In genomic region chr16:51577915-51578593, GRCm38 (mm10) we compare ENCODE assay signal across 30 mouse cellular contexts.
DNase-seq lines count a peak whose midpoint lies in the region; ATAC-seq and TF ChIP-seq lines count a peak whose summit lies in the region.
"Had no signal": no experiment of that assay in that cellular context is flagged by ENCODE, and none has a peak within 500 bp of the region (broad histone marks: within the 10 kb centered on the region; RNA-seq: fewer than 3 reads in every experiment).

No protein-coding gene starts in this region.

- H3K4me1 ChIP-seq in embryonic facial prominence, embryonic 14.5 days (ENCODE audit: control insufficient read depth, insufficient read depth, low read length), result no peaks in the 10 kb centered on the region
- H3K4me1 ChIP-seq in embryonic facial prominence, embryonic 10.5 days, result no peaks in the 10 kb centered on the region
- no peaks in the 10 kb centered on the region for H3K4me1 ChIP-seq in hindbrain, embryonic 12.5 days
- no peaks in the 10 kb centered on the region for H3K4me1 ChIP-seq in hindbrain, postnatal 0 days (ENCODE audit: insufficient read depth, low read length)
- H3K4me1 ChIP-seq in midbrain, embryonic 13.5 days (replicated peaks), result no peaks in the 10 kb centered on the region
- H3K4me1 ChIP-seq in midbrain, embryonic 15.5 days, result no peaks in the 10 kb centered on the region
- H3K4me1 ChIP-seq: embryonic facial prominence, embryonic 13.5 days; forebrain, embryonic 10.5 days; forebrain, embryonic 15.5 days; heart, embryonic 12.5 days; heart, embryonic 15.5 days; hindbrain, embryonic 13.5 days had no signal

- no peaks in the 10 kb centered on the region for H3K36me3 ChIP-seq in embryonic facial prominence, embryonic 14.5 days (ENCODE audit: control insufficient read depth, insufficient read depth, low read length)
- H3K36me3 ChIP-seq in embryonic facial prominence, embryonic 10.5 days (replicated peaks), result no peaks in the 10 kb centered on the region
- H3K36me3 ChIP-seq in hindbrain, embryonic 12.5 days, result no peaks in the 10 kb centered on the region
- H3K36me3 ChIP-seq in hindbrain, postnatal 0 days (ENCODE audit: insufficient read depth, low read length), result no peaks in the 10 kb centered on the region
- H3K36me3 ChIP-seq in midbrain, embryonic 13.5 days, result no peaks in the 10 kb centered on the region
- no peaks in the 10 kb centered on the region for H3K36me3 ChIP-seq in midbrain, embryonic 15.5 days (replicated peaks)
- H3K36me3 ChIP-seq: embryonic facial prominence, embryonic 13.5 days; forebrain, embryonic 10.5 days; forebrain, embryonic 15.5 days; G1E; heart, embryonic 12.5 days; heart, embryonic 15.5 days; hindbrain, embryonic 13.5 days had no signal

- 34% methylated on average over 2 of the region's 2 CpGs for WGBS in embryonic facial prominence, embryonic 14.5 days
- WGBS in embryonic facial prominence, embryonic 10.5 days, result 54% methylated on average over 2 of the region's 2 CpGs
- WGBS in hindbrain, embryonic 12.5 days, result 43% methylated on average over 2 of the region's 2 CpGs
- WGBS in hindbrain, postnatal 0 days, result 24% methylated on average over 2 of the region's 2 CpGs
- 45% methylated on average over 2 of the region's 2 CpGs for WGBS in midbrain, embryonic 13.5 days
- WGBS in midbrain, embryonic 15.5 days, result 40% methylated on average over 2 of the region's 2 CpGs

- no peak overlapping the region for H3K4me2 ChIP-seq in embryonic facial prominence, embryonic 14.5 days (ENCODE audit: low read depth, low read length)
- H3K4me2 ChIP-seq in hindbrain, embryonic 12.5 days (replicated peaks), result no peak overlapping the region
- H3K4me2 ChIP-seq in hindbrain, postnatal 0 days (ENCODE audit: low read depth, low read length), result no peak overlapping the region
- no peak overlapping the region for H3K4me2 ChIP-seq in midbrain, embryonic 13.5 days (replicated peaks)
- no peak overlapping the region for H3K4me2 ChIP-seq in midbrain, embryonic 15.5 days
- H3K4me2 ChIP-seq: embryonic facial prominence, embryonic 13.5 days; forebrain, embryonic 15.5 days; heart, embryonic 12.5 days; heart, embryonic 15.5 days; hindbrain, embryonic 13.5 days had no signal

- H3K27ac ChIP-seq in embryonic facial prominence, embryonic 14.5 days (replicated peaks; ENCODE audit: low read depth, low read length), result no peak overlapping the region
- no peak overlapping the region for H3K27ac ChIP-seq in embryonic facial prominence, embryonic 10.5 days (replicated peaks)
- H3K27ac ChIP-seq in hindbrain, embryonic 12.5 days, result no peak overlapping the region
- no peak overlapping the region for H3K27ac ChIP-seq in hindbrain, postnatal 0 days
- H3K27ac ChIP-seq in midbrain, embryonic 13.5 days, result no peak overlapping the region
- H3K27ac ChIP-seq in midbrain, embryonic 15.5 days, result no peak overlapping the region
- H3K27ac ChIP-seq: embryonic facial prominence, embryonic 13.5 days; forebrain, embryonic 10.5 days; forebrain, embryonic 15.5 days; heart, embryonic 15.5 days; hindbrain, embryonic 13.5 days had no signal

- TF ChIP-seq CTCF in hindbrain, postnatal 0 days (IDR thresholded peaks at IDR 0.05; ENCODE audit: low read depth), result no peak

- ATAC-seq in embryonic facial prominence, embryonic 14.5 days (ENCODE audit: low read depth), result peak; percentile 41; the same call in 1 of the 2 replicates
- ATAC-seq in hindbrain, embryonic 12.5 days (ENCODE audit: low FRiP score), result peak; percentile 81
- ATAC-seq in hindbrain, postnatal 0 days, result no peak
- peak; percentile 68; the same call in 1 of the 2 replicates for ATAC-seq in midbrain, embryonic 13.5 days
- ATAC-seq in midbrain, embryonic 15.5 days (replicated peaks), result no peak
- ATAC-seq: forebrain, embryonic 15.5 days; hindbrain, embryonic 16.5 days; inflammation-experienced regulatory T-cells, adult 6 months; intestine, embryonic 16.5 days; Patski had no signal

- no peak overlapping the region for H3K9ac ChIP-seq in embryonic facial prominence, embryonic 14.5 days (ENCODE audit: low read depth, low read length)
- H3K9ac ChIP-seq in hindbrain, embryonic 12.5 days, result no peak overlapping the region
- no peak overlapping the region for H3K9ac ChIP-seq in hindbrain, postnatal 0 days (replicated peaks; ENCODE audit: low read length)
- no peak overlapping the region for H3K9ac ChIP-seq in midbrain, embryonic 13.5 days (replicated peaks)
- H3K9ac ChIP-seq in midbrain, embryonic 15.5 days, result no peak overlapping the region
- H3K9ac ChIP-seq: embryonic facial prominence, embryonic 13.5 days; forebrain, embryonic 15.5 days; heart, embryonic 12.5 days; heart, embryonic 15.5 days; hindbrain, embryonic 13.5 days had no signal

- peak; percentile 8 for DNase-seq in embryonic facial prominence, embryonic 14.5 days (ENCODE audit: low spot score)
- DNase-seq in embryonic facial prominence, embryonic 10.5 days (ENCODE audit: low spot score), result no peak
- no peak for DNase-seq in hindbrain, postnatal 0 days (ENCODE audit: low spot score)
- DNase-seq in cerebellum, postnatal 10 days, result no peak
- DNase-seq: adrenal gland, postnatal 10 days; adrenal gland, postnatal 36 days; B cell, adult 2 months; cerebellum, adult 11 months; cerebellum, adult 2 months; cerebellum, adult 9-11 months; cerebellum, postnatal 36 days; gastrocnemius, postnatal 25 days; heart, adult 18-20 months; heart, postnatal 10 days; heart, postnatal 36 days had no signal

- H3K9me3 ChIP-seq in embryonic facial prominence, embryonic 14.5 days (ENCODE audit: control insufficient read depth, low read length), result no peaks in the 10 kb centered on the region
- H3K9me3 ChIP-seq in embryonic facial prominence, embryonic 10.5 days, result no peaks in the 10 kb centered on the region
- H3K9me3 ChIP-seq in hindbrain, embryonic 12.5 days (replicated peaks), result no peaks in the 10 kb centered on the region
- H3K9me3 ChIP-seq in hindbrain, postnatal 0 days (ENCODE audit: low read length), result no peaks in the 10 kb centered on the region
- H3K9me3 ChIP-seq in midbrain, embryonic 13.5 days, result no peaks in the 10 kb centered on the region
- no peaks in the 10 kb centered on the region for H3K9me3 ChIP-seq in midbrain, embryonic 15.5 days
- H3K9me3 ChIP-seq: embryonic facial prominence, embryonic 13.5 days; forebrain, embryonic 10.5 days; forebrain, embryonic 15.5 days; heart, embryonic 12.5 days; heart, embryonic 15.5 days; hindbrain, embryonic 13.5 days had no signal

- no peak overlapping the region for H3K4me3 ChIP-seq in embryonic facial prominence, embryonic 14.5 days (ENCODE audit: low read depth, low read length)
- no peak overlapping the region for H3K4me3 ChIP-seq in embryonic facial prominence, embryonic 10.5 days
- H3K4me3 ChIP-seq in hindbrain, embryonic 12.5 days, result no peak overlapping the region
- no peak overlapping the region for H3K4me3 ChIP-seq in hindbrain, postnatal 0 days (ENCODE audit: low read length)
- H3K4me3 ChIP-seq in midbrain, embryonic 13.5 days (replicated peaks), result no peak overlapping the region
- H3K4me3 ChIP-seq in midbrain, embryonic 15.5 days, result no peak overlapping the region
- H3K4me3 ChIP-seq: embryonic facial prominence, embryonic 13.5 days; forebrain, embryonic 10.5 days; forebrain, embryonic 15.5 days; heart, embryonic 12.5 days; heart, embryonic 15.5 days; hindbrain, embryonic 13.5 days had no signal

- no peaks in the 10 kb centered on the region for H3K27me3 ChIP-seq in embryonic facial prominence, embryonic 14.5 days (replicated peaks; ENCODE audit: control insufficient read depth, insufficient read depth, low read length)
- H3K27me3 ChIP-seq in embryonic facial prominence, embryonic 10.5 days (replicated peaks; ENCODE audit: low read depth, poor library complexity, severe bottlenecking), result no peaks in the 10 kb centered on the region
- H3K27me3 ChIP-seq in hindbrain, embryonic 12.5 days, result no peaks in the 10 kb centered on the region
- no peaks in the 10 kb centered on the region for H3K27me3 ChIP-seq in hindbrain, postnatal 0 days (ENCODE audit: insufficient read depth, low read length)
- no peaks in the 10 kb centered on the region for H3K27me3 ChIP-seq in midbrain, embryonic 13.5 days
- H3K27me3 ChIP-seq in midbrain, embryonic 15.5 days (replicated peaks), result no peaks in the 10 kb centered on the region
- H3K27me3 ChIP-seq: CH12.LX; embryonic facial prominence, embryonic 13.5 days; forebrain, embryonic 15.5 days; heart, embryonic 12.5 days; heart, embryonic 15.5 days; hindbrain, embryonic 13.5 days; Patski had no signal

Comparison
In these comparisons a context has a peak if more than half of its experiments do, and no peak if none do; other contexts are left out.
1. ATAC-seq: peak in embryonic facial prominence, embryonic 14.5 days (single experiment), hindbrain, embryonic 12.5 days (single experiment) and midbrain, embryonic 13.5 days (single experiment); none in hindbrain, postnatal 0 days (single experiment) and midbrain, embryonic 15.5 days (single experiment).